Mouse (Mus musculus) E14TG2a.4 (cell line): ENCODE results near the gene 2900026A02Rik.

Source experiments
- H3K27me3 ChIP-seq: 2 replicates; pipeline ENCODE4 v1.6.1; 2014; ENCODE audit warnings: low read length, control low read depth; ENCODE audit not compliant: insufficient read depth
- H3K36me3 ChIP-seq: 2 replicates; pipeline ENCODE4 v1.6.1; 2014; ENCODE audit warnings: low read length, control low read depth; ENCODE audit not compliant: insufficient read depth
- H3K4me1 ChIP-seq: replicated peaks from 2 replicates; pipeline ENCODE4 v1.6.1; 2014; ENCODE audit warnings: low read depth, low read length, control low read depth
- H3K4me3 ChIP-seq: replicated peaks from 2 replicates; pipeline ENCODE4 v1.5.1; 2014; ENCODE audit warnings: mild to moderate bottlenecking, low read length
- H3K9me3 ChIP-seq: 2 replicates; pipeline ENCODE4 v1.6.1; 2014; ENCODE audit warnings: low read length, control low read depth
- CTCF ChIP-seq: conservative IDR thresholded peaks from 2 replicates; pipeline ENCODE4 v1.5.1; 2014; ENCODE audit warnings: low read length
- NANOG ChIP-seq: IDR thresholded peaks from 2 replicates; pipeline ENCODE4 v1.6.1; 2014; ENCODE audit warnings: borderline replicate concordance, low read length, mixed read lengths
- POU5F1 ChIP-seq: IDR thresholded peaks from 2 replicates; pipeline ENCODE4 v1.6.1; 2014; ENCODE audit warnings: low read length, borderline replicate concordance

Gene 2900026A02Rik

DNA sequence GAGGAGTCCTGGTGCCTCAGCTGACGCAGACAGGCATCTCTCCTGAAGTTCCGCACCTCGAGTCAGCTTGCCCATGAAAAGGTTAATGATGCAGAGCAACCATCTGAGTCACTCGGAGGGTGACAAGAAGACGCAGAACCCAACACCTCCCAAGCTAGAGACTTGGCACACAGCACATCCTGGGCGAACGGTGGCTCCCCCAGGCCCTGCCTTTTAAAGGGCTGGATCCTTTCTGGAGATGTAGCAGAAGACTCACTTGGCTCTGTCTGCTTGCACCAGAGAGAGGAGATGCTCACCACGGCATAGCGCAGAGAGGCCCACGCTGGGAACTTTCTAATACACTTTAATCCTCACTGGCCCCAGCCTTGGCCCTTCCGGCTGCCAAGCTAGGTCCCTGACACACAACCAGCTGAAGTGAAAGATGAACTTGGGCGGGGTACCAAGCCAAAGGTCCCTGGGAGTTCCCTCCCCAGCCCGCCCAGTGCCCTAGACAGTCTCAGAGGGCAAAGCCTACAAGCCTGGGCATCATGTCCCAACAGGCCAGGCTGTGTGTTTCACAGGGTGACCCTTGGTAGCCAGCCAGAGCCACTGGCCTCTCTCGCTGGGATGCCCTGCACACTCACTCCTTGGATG lies 4.6 kb downstream of the 2900026A02Rik start:
- H3K9me3 ChIP-seq: no peaks in the 10 kb centered on the region

DNA sequence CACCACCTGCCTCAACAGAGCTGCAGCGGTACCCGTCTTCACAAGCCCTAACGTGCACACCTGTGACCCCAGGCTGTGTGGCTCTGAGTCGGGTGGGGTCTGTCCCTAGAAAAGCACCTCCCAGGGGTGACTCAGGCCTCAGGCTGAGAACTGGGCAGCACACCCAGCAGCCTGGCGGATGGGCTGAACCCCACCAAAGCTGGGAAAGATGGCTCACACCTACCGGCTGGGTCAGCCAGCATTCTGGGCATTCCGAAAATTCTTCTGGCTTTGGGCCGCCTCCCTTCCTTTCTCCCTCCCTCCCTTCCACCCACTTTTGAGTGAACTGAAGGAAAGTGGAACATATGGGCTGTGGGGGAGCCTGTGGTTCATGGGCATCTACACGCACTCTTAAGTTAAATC lies 5.4 kb downstream of the 2900026A02Rik start:
- TF ChIP-seq POU5F1 (no peak), CTCF (no peak), NANOG (no peak)
- no peaks in the 10 kb centered on the region for H3K9me3 ChIP-seq
- peaks cover 74% of the 10 kb centered on the region for H3K4me1 ChIP-seq
- H3K36me3 ChIP-seq: peaks cover 4% of the 10 kb centered on the region; the same call in 1 of the 2 replicates
- no peak overlapping the region for H3K4me3 ChIP-seq
- peaks cover 20% of the 10 kb centered on the region for H3K27me3 ChIP-seq

More for the DNA sequence above, 4.6 kb downstream of the 2900026A02Rik start:
- Histone ChIP-seq H3K4me1 (peaks cover 67% of the 10 kb centered on the region), H3K4me3 (peak overlapping the region; percentile 17; the same call in 1 of the 2 replicates), H3K27me3 (peaks cover 20% of the 10 kb centered on the region), H3K36me3 (peaks cover 4% of the 10 kb centered on the region; the same call in 1 of the 2 replicates)
- TF ChIP-seq CTCF (no peak), POU5F1 (no peak), NANOG (no peak)

DNA sequence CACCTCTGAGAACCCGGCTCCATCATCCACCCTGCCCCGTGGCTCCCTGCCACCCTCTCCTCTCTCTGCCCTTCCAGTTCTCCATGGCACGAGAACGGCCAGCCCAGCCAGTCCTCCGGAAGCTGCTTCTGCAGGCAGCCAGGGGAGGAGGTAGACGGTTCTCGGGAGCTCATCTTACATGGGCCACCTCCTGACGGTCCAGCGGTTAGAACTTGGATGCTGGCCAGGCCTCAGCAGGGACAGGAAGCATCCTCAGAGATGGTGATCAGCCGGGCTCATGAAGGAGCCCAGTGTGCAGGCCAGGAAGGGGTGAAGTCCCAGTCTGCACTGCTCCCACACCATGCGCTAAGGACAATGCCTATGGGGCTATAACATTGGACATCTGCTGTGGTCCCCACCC lies 6.6 kb downstream of the 2900026A02Rik start:
- Histone ChIP-seq H3K27me3 (peaks cover 9% of the 10 kb centered on the region), H3K4me1 (peaks cover 75% of the 10 kb centered on the region), H3K4me3 (no peak overlapping the region), H3K36me3 (peaks cover 4% of the 10 kb centered on the region; the same call in 1 of the 2 replicates), H3K9me3 (no peaks in the 10 kb centered on the region)
- no peak for TF ChIP-seq POU5F1
- TF ChIP-seq NANOG: no peak
- TF ChIP-seq CTCF: no peak

DNA sequence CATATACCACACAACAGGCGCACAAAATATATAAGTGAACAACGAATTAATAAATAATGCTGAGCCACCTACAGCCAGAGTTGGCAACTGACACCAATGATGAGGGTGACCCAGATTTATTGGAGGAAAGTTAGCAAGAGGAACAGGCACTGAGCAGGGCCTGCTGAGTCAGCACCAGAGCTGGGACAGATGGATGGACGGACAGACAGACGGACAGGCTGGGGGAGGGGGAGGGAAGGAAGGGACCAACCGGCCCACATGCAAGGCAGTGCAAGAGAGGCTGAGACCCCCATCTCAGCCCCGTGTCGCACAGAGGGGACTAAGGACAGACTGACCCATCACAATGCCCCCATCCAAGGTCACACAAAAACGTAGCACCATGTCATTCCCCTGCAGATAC lies 7.0 kb downstream of the 2900026A02Rik start:
- peaks cover 75% of the 10 kb centered on the region for H3K4me1 ChIP-seq
- H3K4me3 ChIP-seq: no peak overlapping the region
- H3K9me3 ChIP-seq: no peaks in the 10 kb centered on the region
- H3K27me3 ChIP-seq: peaks cover 5% of the 10 kb centered on the region; the same call in 1 of the 2 replicates
- H3K36me3 ChIP-seq: peaks cover 4% of the 10 kb centered on the region; the same call in 1 of the 2 replicates
- TF ChIP-seq POU5F1 (no peak), CTCF (no peak), NANOG (no peak)

DNA sequence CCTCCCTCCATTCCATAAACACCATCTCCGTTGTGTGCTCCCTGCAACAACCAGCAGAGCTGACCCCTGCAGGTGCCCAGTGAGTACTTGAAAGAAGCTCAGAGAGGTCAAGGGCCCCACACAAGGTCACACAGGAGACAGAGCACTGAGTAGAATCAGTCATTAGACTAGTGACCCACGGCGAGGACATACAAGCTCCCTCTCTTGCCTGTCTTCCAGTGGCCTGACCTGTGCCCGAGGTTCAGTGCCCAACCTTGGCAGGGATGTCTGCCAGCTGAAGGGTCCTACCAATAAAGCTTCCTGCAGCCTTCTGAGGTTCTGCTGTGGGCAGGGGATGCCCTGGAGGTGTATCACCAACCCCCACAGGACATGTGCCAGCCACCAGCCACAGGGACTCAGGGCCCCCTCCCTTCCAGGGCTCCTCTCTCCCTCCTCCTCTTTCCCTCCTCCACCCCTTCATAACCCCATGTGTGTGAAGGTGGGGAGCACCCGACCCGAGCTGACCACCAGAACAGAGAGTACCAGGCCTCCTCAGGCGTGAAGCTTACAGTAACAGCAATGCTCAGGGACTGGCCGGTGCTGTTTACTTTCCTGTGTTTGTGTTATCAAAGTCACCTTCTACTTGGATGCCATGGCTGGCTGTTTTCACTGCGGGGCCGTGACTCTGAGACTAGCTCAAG lies 8.7 kb downstream of the 2900026A02Rik start:
- Histone ChIP-seq H3K27me3 (no peaks in the 10 kb centered on the region), H3K4me3 (no peak overlapping the region), H3K4me1 (peaks cover 79% of the 10 kb centered on the region), H3K36me3 (peaks cover 4% of the 10 kb centered on the region; the same call in 1 of the 2 replicates), H3K9me3 (no peaks in the 10 kb centered on the region)
- TF ChIP-seq CTCF: no peak
- no peak for TF ChIP-seq POU5F1
- no peak for TF ChIP-seq NANOG

DNA sequence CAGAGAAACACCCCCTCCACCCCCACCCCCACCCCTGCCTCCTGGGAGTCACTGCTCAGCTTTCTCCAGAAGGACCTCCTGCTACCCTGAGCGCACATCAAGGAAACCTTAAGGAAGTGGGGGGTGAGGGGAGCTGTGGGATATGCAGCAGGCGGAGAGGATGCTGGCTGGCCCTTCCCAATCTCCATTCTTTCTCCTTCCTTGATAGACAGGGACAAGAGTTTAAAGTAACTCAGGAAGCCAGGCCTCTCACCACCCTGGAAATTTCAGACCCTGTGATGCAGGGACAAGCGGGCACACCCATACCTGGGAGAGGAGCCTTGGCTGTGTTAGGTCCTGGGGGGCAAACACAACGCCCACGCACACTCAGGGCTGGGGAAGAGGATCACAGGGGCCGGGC lies 10.7 kb downstream of the 2900026A02Rik start:
- H3K36me3 ChIP-seq: peaks cover 4% of the 10 kb centered on the region; the same call in 1 of the 2 replicates
- TF ChIP-seq NANOG (no peak), POU5F1 (no peak), CTCF (no peak)
- no peaks in the 10 kb centered on the region for H3K9me3 ChIP-seq
- H3K4me1 ChIP-seq: peaks cover 72% of the 10 kb centered on the region
- no peaks in the 10 kb centered on the region for H3K27me3 ChIP-seq
- no peak overlapping the region for H3K4me3 ChIP-seq

DNA sequence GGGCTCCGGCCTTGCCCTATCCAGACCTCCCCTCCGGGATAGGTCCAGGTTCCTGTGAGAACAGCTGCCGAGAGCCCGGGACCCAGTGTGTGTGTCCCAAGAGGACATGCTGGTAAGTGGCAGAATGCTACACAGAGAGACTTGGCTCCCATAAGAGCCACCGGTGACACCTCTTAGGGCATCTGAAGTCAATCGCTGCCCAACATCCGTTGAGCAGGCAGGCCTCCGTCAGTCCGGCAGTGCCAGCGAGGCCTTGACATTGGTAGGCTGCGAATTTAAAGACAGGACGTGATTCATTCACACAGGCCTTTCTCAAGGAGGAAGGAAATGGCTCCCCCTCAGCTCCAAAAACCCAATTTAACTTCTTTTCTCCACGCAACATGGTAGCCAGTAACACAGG lies 11.1 kb downstream of the 2900026A02Rik start:
- Histone ChIP-seq H3K4me1 (peaks cover 69% of the 10 kb centered on the region), H3K36me3 (peaks cover 4% of the 10 kb centered on the region; the same call in 1 of the 2 replicates), H3K4me3 (peak overlapping the region; percentile 72), H3K27me3 (no peaks in the 10 kb centered on the region), H3K9me3 (no peaks in the 10 kb centered on the region)
- TF ChIP-seq CTCF (no peak), NANOG (no peak), POU5F1 (no peak)

DNA sequence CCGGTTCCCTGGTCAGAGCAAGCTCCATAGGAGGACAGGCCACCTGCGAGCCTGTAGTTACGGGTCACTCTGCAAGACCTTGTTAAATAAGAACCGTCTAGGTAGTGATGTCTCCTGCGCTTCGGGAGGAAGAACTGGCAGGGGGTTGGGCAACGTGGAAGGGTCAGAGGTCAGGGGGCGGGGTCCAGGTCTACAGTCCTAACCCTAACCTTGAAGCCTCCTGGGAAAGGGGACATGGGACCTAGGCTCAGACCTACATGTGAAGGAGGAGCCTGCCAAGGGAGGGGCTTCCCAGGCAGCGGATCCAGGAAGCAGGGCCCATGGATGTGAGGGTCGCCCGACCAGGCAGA lies 11.7 kb downstream of the 2900026A02Rik start:
- Histone ChIP-seq H3K27me3 (no peaks in the 10 kb centered on the region), H3K36me3 (peaks cover 4% of the 10 kb centered on the region; the same call in 1 of the 2 replicates), H3K4me3 (peak overlapping the region; percentile 72), H3K4me1 (peaks cover 66% of the 10 kb centered on the region), H3K9me3 (no peaks in the 10 kb centered on the region)
- TF ChIP-seq POU5F1 (no peak), NANOG (no peak), CTCF (no peak)
